ENCODE assay signal across 8 mouse cellular contexts in genomic region chr19:4905979-4906794, GRCm38 (mm10). TPM values are rescaled to one million over a fixed set of nuclear protein-coding genes. Genes with fewer than 3 reads are reported as not detected.
DNase-seq lines count a peak whose midpoint lies in the region; ATAC-seq lines count a peak whose summit lies in the region.

Gene Bbs1, minus strand, starts transcription at chr19:4906628.

- 8% methylated on average over 31 of the region's 31 CpGs for WGBS in intestine, embryonic 15.5 days

- peak within 1 kb of the TSS; percentile 77 for H3K4me2 ChIP-seq in intestine, embryonic 15.5 days (replicated peaks)

- H3K36me3 ChIP-seq in intestine, embryonic 15.5 days: peaks cover 25% of the 10 kb centered on the region

- ATAC-seq in intestine, embryonic 15.5 days: peak; percentile 68

- peak within 1 kb of the TSS; percentile 62 for H3K4me3 ChIP-seq in intestine, embryonic 15.5 days (replicated peaks)

- H3K27me3 ChIP-seq in intestine, embryonic 15.5 days (replicated peaks): no peaks in the 10 kb centered on the region

- no peaks in the 10 kb centered on the region for H3K9me3 ChIP-seq in intestine, embryonic 15.5 days

- H3K9ac ChIP-seq in intestine, embryonic 15.5 days: peak within 1 kb of the TSS; percentile 62

- intact Hi-C loops in gastrocnemius, postnatal 36 days (cut with DNase I): no loop called here
- intact Hi-C loops in left cerebral cortex, postnatal 25 days (cut with DNase I): loop anchor here (1.0 to 2.0 kb wide), 2 partner anchors 150 to 277 kb away; partner anchors contain the start of gene Rbm4b

- peak; percentile 55 for DNase-seq in adrenal gland, adult 8-10 months
- peak; percentile 72 for DNase-seq in embryo, embryonic 11.5 days (ENCODE audit: low read depth, low spot score)
- peak; percentile 73 to 74 for DNase-seq in gastrocnemius, postnatal 36 days
- DNase-seq in left cerebral cortex, postnatal 25 days (ENCODE audit: low spot score in 2 of 2): peak; percentile 83 to 85
- DNase-seq in mesoderm, embryonic 11.5 days (ENCODE audit: low read depth, low spot score): peak; percentile 85
- DNase-seq in right cerebral cortex, postnatal 25 days: peak; percentile 79
- peak; percentile 63 to 75 for DNase-seq in urinary bladder, postnatal 36 days (ENCODE audit: low spot score in 2 of 2)

- H3K27ac ChIP-seq in intestine, embryonic 15.5 days: no peak within 1 kb of the TSS

- 0 out of 2 replicates have a peak, but pooled peaks cover 3% of the 10 kb centered on the region for H3K4me1 ChIP-seq in intestine, embryonic 15.5 days (replicated peaks)

RNA-seq across cellular contexts. Expression of gene Bbs1, which starts in this region (rescaled TPM):
- total RNA-seq in adrenal gland, adult 8-10 months (2022): 10 to 100 TPM in 2 of 4 experiments, 1 to 10 TPM in 2; 6.9 to 23.3 (median 12.5) TPM
- total RNA-seq in gastrocnemius, postnatal 36 days (2021): 1 to 10 TPM; 1.6 to 2.4 TPM
- polyA plus RNA-seq in intestine, embryonic 15.5 days (2015; fragmentation: Nextera tagmentation; extraction: Ambion mirVana): 2.3 TPM in 2 replicates
- 10 to 100 TPM; 41.5 to 44.1 TPM for total RNA-seq in left cerebral cortex, postnatal 25 days (2021)
